Mouse (Mus musculus): Measurements from ENCODE around the gene Rab7b. TPM values are rescaled to one million over a fixed set of nuclear protein-coding genes. Genes with fewer than 3 reads are reported as not detected.

The Rab7b gene
- polyA plus RNA-seq, 1 experiment from 2014 or later = 2.1 TPM

DNA sequence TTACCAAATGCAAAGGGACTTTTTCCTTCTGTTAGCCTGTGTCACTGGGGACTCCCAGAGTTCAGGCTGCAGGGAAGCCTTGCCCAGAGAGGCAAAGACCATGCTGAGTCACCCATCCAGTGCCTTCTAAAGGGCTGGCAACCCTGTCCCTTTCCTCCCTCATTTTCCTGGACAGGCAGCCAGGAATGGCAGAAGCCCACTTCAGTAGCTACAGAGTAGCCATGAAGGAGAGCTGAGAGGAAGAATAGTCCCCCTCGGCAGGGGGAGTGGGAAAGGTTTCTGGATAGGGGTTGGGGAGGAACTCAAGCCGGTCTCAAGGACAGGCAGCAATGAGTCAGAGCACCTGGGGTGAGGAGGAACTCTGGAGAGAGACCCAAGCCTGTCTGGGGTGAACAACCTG is 59.3 kb downstream of the Rab7b start:
- Histone ChIP-seq H3K4me2 (replicated peaks; ENCODE audit: low read depth, low read length) (no peak overlapping the region), H3K9me3 (ENCODE audit: low read length) (no peaks in the 10 kb centered on the region), H3K9ac (replicated peaks; ENCODE audit: low read length) (no peak overlapping the region), H3K36me3 (ENCODE audit: insufficient read depth, low read length) (no peaks in the 10 kb centered on the region), H3K4me1 (ENCODE audit: insufficient read depth, low read length) (no peaks in the 10 kb centered on the region), H3K27ac (ENCODE audit: low read length) (no peak overlapping the region), H3K27me3 (ENCODE audit: insufficient read depth, low read length) (no peaks in the 10 kb centered on the region), H3K4me3 (ENCODE audit: low read length) (no peak overlapping the region)
- no peak for ATAC-seq (ENCODE audit: low FRiP score, low TSS enrichment)
- WGBS = 65% methylated on average over 2 of the region's 2 CpGs

DNA sequence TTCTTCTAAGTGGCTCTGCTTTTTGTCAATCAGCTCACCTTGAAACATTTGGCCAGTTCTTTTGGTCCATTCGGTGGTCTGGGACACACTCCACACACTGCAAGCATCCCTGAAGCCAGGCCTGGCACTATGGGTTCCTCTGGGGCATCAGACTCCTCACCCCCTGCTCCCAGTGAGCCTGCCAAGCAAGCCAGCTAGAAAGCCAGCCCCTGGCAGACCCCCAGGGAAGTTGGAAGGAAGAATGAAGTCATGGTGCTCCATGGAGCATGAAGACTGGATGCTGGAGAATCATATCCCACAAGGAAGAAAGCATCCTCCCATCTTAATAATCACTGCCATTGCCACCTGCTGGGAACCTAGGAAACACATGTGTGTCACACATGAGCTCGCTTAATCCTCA is 60.1 kb downstream of the Rab7b start:
- Histone ChIP-seq H3K4me1 (ENCODE audit: insufficient read depth, low read length) (no peaks in the 10 kb centered on the region), H3K27ac (ENCODE audit: low read length) (no peak overlapping the region), H3K4me2 (replicated peaks; ENCODE audit: low read depth, low read length) (no peak overlapping the region), H3K9me3 (ENCODE audit: low read length) (no peaks in the 10 kb centered on the region), H3K36me3 (ENCODE audit: insufficient read depth, low read length) (no peaks in the 10 kb centered on the region), H3K27me3 (ENCODE audit: insufficient read depth, low read length) (no peaks in the 10 kb centered on the region), H3K9ac (replicated peaks; ENCODE audit: low read length) (no peak overlapping the region), H3K4me3 (ENCODE audit: low read length) (no peak overlapping the region)
- ATAC-seq (ENCODE audit: low FRiP score, low TSS enrichment) = no peak
- WGBS = 76% methylated on average over 2 of the region's 2 CpGs

DNA sequence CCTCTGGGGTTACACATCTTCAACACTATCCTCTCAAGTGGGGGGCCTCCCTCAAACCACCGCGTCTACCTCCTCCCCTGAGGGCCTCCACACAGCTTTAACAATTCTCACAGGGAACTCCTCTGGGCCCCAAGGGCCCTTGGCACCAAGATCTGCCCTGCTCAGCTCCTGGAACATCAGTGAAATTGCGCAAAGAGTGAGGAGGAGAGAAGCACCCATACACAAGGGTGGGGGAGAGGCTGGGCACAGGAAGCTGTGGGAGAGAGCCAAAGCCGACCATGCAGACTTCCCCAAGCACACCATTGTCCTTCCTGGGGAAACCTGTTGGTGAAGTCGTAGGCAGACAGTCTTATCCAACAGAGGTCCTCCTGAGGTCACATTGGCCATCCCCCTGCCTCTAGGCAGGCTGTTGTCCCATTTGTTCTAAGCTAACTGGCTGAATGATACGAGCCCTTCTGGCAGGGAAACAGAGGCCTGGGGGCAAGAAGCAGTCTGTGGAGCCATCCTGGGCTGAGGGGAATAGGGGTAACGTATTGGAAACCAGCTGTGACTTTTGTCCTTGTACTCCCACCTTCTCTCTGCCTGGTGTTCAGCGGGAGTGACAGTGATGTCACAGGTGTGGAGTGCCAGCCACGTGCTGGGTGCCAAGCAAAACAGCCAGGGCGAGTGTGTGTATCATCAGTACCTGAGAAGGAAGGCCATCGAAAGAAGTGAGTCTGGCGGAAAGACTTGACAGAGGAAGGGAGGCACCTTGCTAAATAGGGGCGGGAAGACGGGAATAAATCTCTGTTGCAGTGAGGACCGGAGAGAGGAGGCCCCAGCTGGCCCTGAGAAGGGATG is 61.4 kb downstream of the Rab7b start:
- ATAC-seq (ENCODE audit: low FRiP score, low TSS enrichment) = no peak
- no peak overlapping the region for H3K4me3 ChIP-seq (ENCODE audit: low read length)

DNA sequence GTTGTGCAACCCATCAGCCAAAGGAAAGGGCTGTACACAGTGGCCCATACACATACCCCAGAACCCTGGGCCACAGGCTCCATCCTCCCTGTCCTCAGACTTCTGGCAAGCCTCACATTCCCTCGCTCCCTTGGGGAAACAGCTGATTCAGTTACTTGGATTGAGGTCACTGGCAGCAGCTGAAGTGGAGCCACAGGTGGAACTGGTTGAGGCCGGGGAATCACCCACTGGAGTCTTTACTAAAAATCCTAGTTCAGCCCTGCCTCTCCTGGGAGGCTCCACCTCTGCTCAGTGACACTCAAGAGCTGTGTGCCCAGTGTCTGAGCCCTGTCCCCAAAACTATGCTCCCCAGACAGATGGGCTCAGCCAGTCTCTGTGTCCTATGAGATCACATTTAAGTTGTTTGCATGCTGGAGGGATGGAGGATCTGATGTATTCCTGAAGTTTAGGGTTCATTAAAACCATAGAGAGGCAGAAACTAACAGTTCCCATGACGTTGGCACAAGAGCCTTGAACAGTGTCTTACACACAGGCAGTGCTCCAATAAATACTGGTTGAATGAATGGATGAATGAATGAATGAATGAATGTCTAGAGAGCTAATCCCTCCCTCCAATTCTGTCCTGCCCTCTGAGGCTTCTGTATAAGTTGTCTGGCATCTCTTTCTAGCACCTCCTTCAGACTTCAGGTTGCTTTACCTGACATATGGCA is 62.8 kb downstream of the Rab7b start:
- Histone ChIP-seq H3K4me1 (ENCODE audit: insufficient read depth, low read length) (no peaks in the 10 kb centered on the region), H3K36me3 (ENCODE audit: insufficient read depth, low read length) (no peaks in the 10 kb centered on the region), H3K9me3 (ENCODE audit: low read length) (no peaks in the 10 kb centered on the region), H3K27me3 (ENCODE audit: insufficient read depth, low read length) (no peaks in the 10 kb centered on the region), H3K4me3 (ENCODE audit: low read length) (no peak overlapping the region), H3K4me2 (replicated peaks; ENCODE audit: low read depth, low read length) (no peak overlapping the region), H3K27ac (ENCODE audit: low read length) (no peak overlapping the region), H3K9ac (replicated peaks; ENCODE audit: low read length) (no peak overlapping the region)
- 78% methylated on average over 3 of the region's 3 CpGs for WGBS
- no peak for ATAC-seq (ENCODE audit: low FRiP score, low TSS enrichment)

More for the DNA sequence above, 61.4 kb downstream of the Rab7b start:
- H3K9me3 ChIP-seq (ENCODE audit: low read length) = no peaks in the 10 kb centered on the region
- H3K36me3 ChIP-seq (ENCODE audit: insufficient read depth, low read length) = no peaks in the 10 kb centered on the region
- H3K4me1 ChIP-seq (ENCODE audit: insufficient read depth, low read length) = no peaks in the 10 kb centered on the region
- 66% methylated on average over 15 of the region's 15 CpGs for WGBS
- no peak overlapping the region for H3K27ac ChIP-seq (ENCODE audit: low read length)
- H3K9ac ChIP-seq (replicated peaks; ENCODE audit: low read length) = no peak overlapping the region
- no peak overlapping the region for H3K4me2 ChIP-seq (replicated peaks; ENCODE audit: low read depth, low read length)
- H3K27me3 ChIP-seq (ENCODE audit: insufficient read depth, low read length) = no peaks in the 10 kb centered on the region

DNA sequence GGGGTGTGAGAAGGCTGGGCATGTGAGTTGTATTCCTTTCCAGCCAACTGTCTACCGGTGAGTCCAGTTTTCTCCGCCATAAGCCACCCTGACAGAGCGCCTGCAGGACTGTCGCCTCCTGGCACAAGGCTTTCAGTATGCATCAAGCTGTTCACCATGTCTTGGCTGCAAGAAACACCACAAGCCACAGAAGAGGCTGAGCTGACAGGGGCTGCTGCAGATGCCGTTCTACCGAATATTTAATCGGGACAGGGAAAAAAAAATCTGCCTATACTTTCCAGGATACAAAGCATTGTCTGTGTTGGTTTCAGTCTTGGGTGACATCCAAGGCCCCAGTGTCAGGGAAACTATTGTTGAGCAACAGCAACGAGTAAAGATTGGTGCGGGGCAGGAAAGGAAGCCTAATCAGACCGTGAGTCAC is 63.4 kb downstream of the Rab7b start:
- Histone ChIP-seq H3K4me2 (replicated peaks; ENCODE audit: low read depth, low read length) (no peak overlapping the region), H3K4me1 (ENCODE audit: insufficient read depth, low read length) (no peaks in the 10 kb centered on the region), H3K4me3 (ENCODE audit: low read length) (no peak overlapping the region), H3K9ac (replicated peaks; ENCODE audit: low read length) (no peak overlapping the region), H3K27me3 (ENCODE audit: insufficient read depth, low read length) (no peaks in the 10 kb centered on the region), H3K36me3 (ENCODE audit: insufficient read depth, low read length) (no peaks in the 10 kb centered on the region), H3K9me3 (ENCODE audit: low read length) (no peaks in the 10 kb centered on the region), H3K27ac (ENCODE audit: low read length) (no peak overlapping the region)
- ATAC-seq (ENCODE audit: low FRiP score, low TSS enrichment) = no peak
- WGBS = 74% methylated on average over 10 of the region's 10 CpGs

DNA sequence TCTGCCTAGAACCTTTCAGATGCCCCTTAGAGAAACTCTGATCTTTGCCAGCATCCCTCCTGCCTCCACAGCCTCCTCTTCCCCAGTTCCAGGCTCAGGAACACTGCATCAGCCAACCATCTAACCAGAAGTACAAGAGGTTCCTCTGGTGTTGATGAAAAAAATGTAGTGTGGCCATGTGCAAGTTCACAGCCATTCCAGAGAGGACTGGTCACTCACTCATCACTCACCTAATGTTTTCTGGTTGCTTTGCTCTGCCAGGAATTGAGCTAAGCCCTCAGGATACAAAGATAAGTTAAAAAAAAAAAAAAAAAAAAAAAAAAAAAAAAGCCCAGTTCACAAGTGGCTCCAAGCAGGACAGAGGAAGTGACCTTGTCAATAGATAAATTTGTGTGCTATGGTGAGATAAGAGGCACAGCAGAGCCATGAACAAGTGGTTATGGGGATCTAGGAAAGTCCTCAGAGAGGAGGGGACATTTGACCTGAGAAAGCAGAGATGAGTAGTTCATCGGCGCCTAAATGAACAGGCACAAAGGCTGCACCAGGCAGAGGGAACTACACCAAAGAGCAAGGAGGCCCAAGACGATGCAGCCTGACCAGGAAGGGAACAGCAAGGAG is 65.8 kb downstream of the Rab7b start:
- Histone ChIP-seq H3K4me3 (ENCODE audit: low read length) (no peak overlapping the region), H3K36me3 (ENCODE audit: insufficient read depth, low read length) (no peaks in the 10 kb centered on the region), H3K27ac (ENCODE audit: low read length) (no peak overlapping the region), H3K27me3 (ENCODE audit: insufficient read depth, low read length) (0 out of 2 replicates have a peak, but pooled peaks cover 2% of the 10 kb centered on the region), H3K4me2 (replicated peaks; ENCODE audit: low read depth, low read length) (no peak overlapping the region), H3K9me3 (ENCODE audit: low read length) (no peaks in the 10 kb centered on the region), H3K9ac (replicated peaks; ENCODE audit: low read length) (no peak overlapping the region), H3K4me1 (ENCODE audit: insufficient read depth, low read length) (no peaks in the 10 kb centered on the region)
- WGBS = 59% methylated on average over 3 of the region's 3 CpGs
- no peak for ATAC-seq (ENCODE audit: low FRiP score, low TSS enrichment)

DNA sequence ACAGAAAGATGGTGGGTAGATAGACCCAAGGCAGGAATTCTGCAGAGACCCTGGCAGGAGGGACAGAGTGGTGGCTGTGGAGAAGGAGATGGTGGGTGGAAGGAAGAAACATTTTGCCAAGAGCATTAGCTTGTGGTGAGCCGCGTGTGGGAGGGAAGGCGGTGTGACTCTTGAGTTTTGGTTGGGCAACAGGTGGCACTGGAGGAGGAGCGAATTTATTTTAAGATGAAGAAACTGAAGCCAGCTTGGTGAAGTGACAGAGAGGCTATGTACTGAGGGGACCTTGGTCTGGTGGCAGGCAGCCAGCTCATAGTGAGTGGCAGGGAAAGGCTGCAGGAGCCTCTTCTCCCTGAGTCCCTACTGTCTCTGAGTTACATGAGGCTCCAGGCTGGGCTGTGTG is 66.4 kb downstream of the Rab7b start:
- Histone ChIP-seq H3K27ac (ENCODE audit: low read length) (no peak overlapping the region), H3K9me3 (ENCODE audit: low read length) (no peaks in the 10 kb centered on the region), H3K27me3 (ENCODE audit: insufficient read depth, low read length) (0 out of 2 replicates have a peak, but pooled peaks cover 2% of the 10 kb centered on the region), H3K4me2 (replicated peaks; ENCODE audit: low read depth, low read length) (no peak overlapping the region), H3K4me3 (ENCODE audit: low read length) (no peak overlapping the region), H3K9ac (replicated peaks; ENCODE audit: low read length) (no peak overlapping the region), H3K36me3 (ENCODE audit: insufficient read depth, low read length) (no peaks in the 10 kb centered on the region), H3K4me1 (ENCODE audit: insufficient read depth, low read length) (no peaks in the 10 kb centered on the region)
- 81% methylated on average over 4 of the region's 4 CpGs for WGBS
- ATAC-seq (ENCODE audit: low FRiP score, low TSS enrichment) = no peak

DNA sequence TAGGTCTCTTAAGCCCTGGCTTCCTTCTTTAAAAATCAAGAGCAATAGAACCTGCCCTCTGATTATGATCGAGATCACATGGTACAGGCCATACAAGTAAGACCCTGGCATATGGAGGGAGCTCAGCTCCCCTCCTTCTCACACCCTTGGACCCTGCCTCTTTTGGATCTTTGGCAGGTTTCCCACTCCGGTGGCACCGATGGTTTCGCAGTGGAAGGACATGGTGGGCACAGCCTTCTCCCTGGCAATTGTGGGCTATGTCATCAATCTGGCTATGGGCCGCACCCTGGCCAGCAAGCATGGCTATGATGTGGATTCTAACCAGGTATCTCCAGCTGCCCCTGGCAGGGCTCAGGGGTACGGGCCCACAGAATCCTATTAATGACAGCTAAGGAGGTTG is 68.7 kb downstream of the Rab7b start:
- 92% methylated on average over 6 of the region's 6 CpGs for WGBS
- no peak overlapping the region for H3K4me3 ChIP-seq (ENCODE audit: low read length)
- no peaks in the 10 kb centered on the region for H3K4me1 ChIP-seq (ENCODE audit: insufficient read depth, low read length)
- no peak overlapping the region for H3K4me2 ChIP-seq (replicated peaks; ENCODE audit: low read depth, low read length)
- no peaks in the 10 kb centered on the region for H3K36me3 ChIP-seq (ENCODE audit: insufficient read depth, low read length)
- H3K9ac ChIP-seq (replicated peaks; ENCODE audit: low read length) = no peak overlapping the region
- ATAC-seq (ENCODE audit: low FRiP score, low TSS enrichment) = no peak
- no peaks in the 10 kb centered on the region for H3K9me3 ChIP-seq (ENCODE audit: low read length)
- H3K27ac ChIP-seq (ENCODE audit: low read length) = no peak overlapping the region
- H3K27me3 ChIP-seq (ENCODE audit: insufficient read depth, low read length) = 0 out of 2 replicates have a peak, but pooled peaks cover 2% of the 10 kb centered on the region

DNA sequence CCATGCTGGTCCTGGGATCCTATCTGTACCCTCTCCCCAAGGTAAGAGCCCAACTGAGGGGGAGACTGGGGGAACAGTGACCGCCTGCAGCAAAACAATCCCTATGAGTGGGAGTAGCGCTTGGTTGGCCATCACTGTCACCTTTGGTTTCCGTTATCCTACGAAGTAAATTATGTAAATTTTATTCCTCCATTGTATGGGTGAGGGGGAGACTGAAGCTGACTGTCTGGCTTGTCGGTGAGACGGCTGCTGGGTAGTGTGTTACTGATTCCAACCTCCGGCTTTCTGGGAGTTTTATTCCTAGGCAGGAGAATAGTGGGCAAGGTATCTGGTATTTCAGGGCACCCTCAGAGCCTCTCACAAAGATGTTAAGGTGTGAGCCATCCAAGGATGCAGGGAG is 70.3 kb downstream of the Rab7b start:
- no peaks in the 10 kb centered on the region for H3K36me3 ChIP-seq (ENCODE audit: insufficient read depth, low read length)
- no peak for ATAC-seq (ENCODE audit: low FRiP score, low TSS enrichment)
- no peak overlapping the region for H3K27ac ChIP-seq (ENCODE audit: low read length)
- 0 out of 2 replicates have a peak, but pooled peaks cover 2% of the 10 kb centered on the region for H3K27me3 ChIP-seq (ENCODE audit: insufficient read depth, low read length)
- H3K9me3 ChIP-seq (ENCODE audit: low read length) = no peaks in the 10 kb centered on the region
- H3K9ac ChIP-seq (replicated peaks; ENCODE audit: low read length) = no peak overlapping the region
- no peak overlapping the region for H3K4me3 ChIP-seq (ENCODE audit: low read length)
- WGBS = 51% methylated on average over 7 of the region's 7 CpGs
- no peak overlapping the region for H3K4me2 ChIP-seq (replicated peaks; ENCODE audit: low read depth, low read length)
- no peaks in the 10 kb centered on the region for H3K4me1 ChIP-seq (ENCODE audit: insufficient read depth, low read length)

All from kidney, embryonic 16.5 days (tissue).